Mouse (Mus musculus): ENCODE measurements around the gene S100a8. TPM values are rescaled to one million over a fixed set of nuclear protein-coding genes. Genes with fewer than 3 reads are reported as not detected.

The S100a8 gene
- not detected for polyA plus RNA-seq (2014; fragmentation: Illumina TruSeq; extraction: RNeasy Lipid Tissue Mini Kit (QIAGEN cat#74804); ENCODE audit: low replicate concordance)

DNA sequence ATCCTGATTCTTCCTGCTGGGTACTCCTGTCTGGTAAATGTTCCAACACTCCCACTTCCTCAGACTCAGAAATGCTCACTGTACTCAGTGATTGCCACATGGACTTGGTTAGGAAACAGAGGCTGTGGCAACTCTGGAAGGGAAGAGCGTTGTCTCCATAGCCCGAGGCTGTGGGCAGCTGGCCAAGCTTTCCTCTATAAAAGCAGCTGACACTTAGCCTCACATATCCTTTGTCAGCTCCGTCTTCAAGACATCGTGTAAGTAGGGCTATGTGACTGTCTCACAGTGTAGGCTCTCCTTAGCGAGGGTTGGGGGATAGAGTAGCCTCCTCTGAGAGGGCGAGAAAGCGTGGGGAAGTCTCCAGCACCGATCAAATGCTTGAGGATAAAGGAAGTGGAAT, at the start of gene S100a8:
S100a8 (plus strand) TSS at position 133 of the 400 bp plus-strand sequence.

DNA sequence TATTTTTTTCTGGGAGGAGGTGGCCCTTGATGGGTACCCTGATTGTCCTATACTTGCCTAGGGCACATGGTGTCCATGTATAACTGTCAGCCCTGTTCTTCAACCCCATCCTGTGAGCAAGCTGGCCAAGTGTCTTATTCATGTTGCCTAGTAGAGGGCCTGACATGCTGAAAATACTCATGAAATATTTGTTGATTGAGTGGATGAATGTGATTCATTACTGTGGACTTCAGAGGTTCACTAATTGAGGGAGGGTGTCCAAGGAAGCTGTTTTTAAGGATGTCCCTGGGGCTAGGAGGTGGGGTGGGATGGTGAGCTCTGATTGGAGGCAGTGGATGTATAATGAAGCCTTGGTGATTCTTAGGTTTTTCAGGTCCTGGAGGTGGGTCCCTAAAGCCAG, 15.1 kb upstream of the S100a8 start, which contains the start of gene S100a7a:
S100a7a (plus strand) TSS at position 301 of the 400 bp plus-strand sequence.

DNA sequence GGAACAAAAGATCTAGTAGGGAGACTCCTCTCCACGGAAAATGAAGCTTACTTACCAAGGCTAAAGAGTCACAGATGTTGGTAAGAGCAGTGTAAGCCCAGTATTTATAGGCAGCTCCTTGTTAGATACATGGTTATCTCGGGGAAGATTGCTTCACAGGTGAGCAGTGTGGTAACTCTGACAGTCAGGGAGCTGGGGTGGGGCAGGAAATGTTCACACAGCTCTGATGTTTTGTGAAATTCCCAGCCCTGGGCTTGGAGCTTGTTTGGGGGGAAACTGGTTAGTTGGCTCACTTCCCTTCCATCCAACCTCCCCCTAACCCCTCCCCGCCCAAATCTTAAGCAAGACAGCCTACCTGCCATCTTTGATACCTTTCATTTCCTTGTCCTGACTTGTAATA, 26.8 kb downstream of the S100a8 start, which contains the start of gene S100a9:
S100a9 (minus strand) TSS at position 109 of the 400 bp plus-strand sequence.

Other genes starting within 250 kb of the S100a8 start
- gene Ints3, start 235.4 kb upstream of the S100a8 start, polyA plus RNA-seq (2014; fragmentation: Illumina TruSeq; extraction: RNeasy Lipid Tissue Mini Kit (QIAGEN cat#74804); ENCODE audit: low replicate concordance), result 8.9 TPM
- 1.4 TPM for gene Npr1, start 203.1 kb upstream of the S100a8 start, polyA plus RNA-seq (2014; fragmentation: Illumina TruSeq; extraction: RNeasy Lipid Tissue Mini Kit (QIAGEN cat#74804); ENCODE audit: low replicate concordance)
- gene Ilf2, start 192.9 kb upstream of the S100a8 start, polyA plus RNA-seq (2014; fragmentation: Illumina TruSeq; extraction: RNeasy Lipid Tissue Mini Kit (QIAGEN cat#74804); ENCODE audit: low replicate concordance), result 30.4 TPM
- 32.7 TPM for gene Snapin, start 177.9 kb upstream of the S100a8 start, polyA plus RNA-seq (2014; fragmentation: Illumina TruSeq; extraction: RNeasy Lipid Tissue Mini Kit (QIAGEN cat#74804); ENCODE audit: low replicate concordance)
- 112 TPM for gene Chtop, start 159.5 kb upstream of the S100a8 start, polyA plus RNA-seq (2014; fragmentation: Illumina TruSeq; extraction: RNeasy Lipid Tissue Mini Kit (QIAGEN cat#74804); ENCODE audit: low replicate concordance)
- gene S100a1, start 154.6 kb upstream of the S100a8 start, polyA plus RNA-seq (2014; fragmentation: Illumina TruSeq; extraction: RNeasy Lipid Tissue Mini Kit (QIAGEN cat#74804); ENCODE audit: low replicate concordance), result 27.6 TPM
- 2.8 TPM for gene S100a13, start 154.5 kb upstream of the S100a8 start, polyA plus RNA-seq (2014; fragmentation: Illumina TruSeq; extraction: RNeasy Lipid Tissue Mini Kit (QIAGEN cat#74804); ENCODE audit: low replicate concordance)
- not detected for gene S100a14, start 142.1 kb upstream of the S100a8 start, polyA plus RNA-seq (2014; fragmentation: Illumina TruSeq; extraction: RNeasy Lipid Tissue Mini Kit (QIAGEN cat#74804); ENCODE audit: low replicate concordance)
- 9.7 TPM for gene S100a16, start 131.7 kb upstream of the S100a8 start, polyA plus RNA-seq (2014; fragmentation: Illumina TruSeq; extraction: RNeasy Lipid Tissue Mini Kit (QIAGEN cat#74804); ENCODE audit: low replicate concordance)
- gene S100a3, start 108.4 kb upstream of the S100a8 start, polyA plus RNA-seq (2014; fragmentation: Illumina TruSeq; extraction: RNeasy Lipid Tissue Mini Kit (QIAGEN cat#74804); ENCODE audit: low replicate concordance), result not detected
- not detected for gene S100a2, start 78.7 kb upstream of the S100a8 start, polyA plus RNA-seq (2014; fragmentation: Illumina TruSeq; extraction: RNeasy Lipid Tissue Mini Kit (QIAGEN cat#74804); ENCODE audit: low replicate concordance)
- gene Gm42674, start 67.1 kb upstream of the S100a8 start, polyA plus RNA-seq (2014; fragmentation: Illumina TruSeq; extraction: RNeasy Lipid Tissue Mini Kit (QIAGEN cat#74804); ENCODE audit: low replicate concordance), result not detected
- gene S100a4, start 65.2 kb upstream of the S100a8 start, polyA plus RNA-seq (2014; fragmentation: Illumina TruSeq; extraction: RNeasy Lipid Tissue Mini Kit (QIAGEN cat#74804); ENCODE audit: low replicate concordance), result not detected
- gene S100a5, start 60.5 kb upstream of the S100a8 start, polyA plus RNA-seq (2014; fragmentation: Illumina TruSeq; extraction: RNeasy Lipid Tissue Mini Kit (QIAGEN cat#74804); ENCODE audit: low replicate concordance), result not detected
- 8.6 TPM for gene S100a6, start 56.1 kb upstream of the S100a8 start, polyA plus RNA-seq (2014; fragmentation: Illumina TruSeq; extraction: RNeasy Lipid Tissue Mini Kit (QIAGEN cat#74804); ENCODE audit: low replicate concordance)
- not detected for gene S100a7a, start 15.0 kb upstream of the S100a8 start, polyA plus RNA-seq (2014; fragmentation: Illumina TruSeq; extraction: RNeasy Lipid Tissue Mini Kit (QIAGEN cat#74804); ENCODE audit: low replicate concordance)
- gene S100a9, start 26.7 kb downstream of the S100a8 start, polyA plus RNA-seq (2014; fragmentation: Illumina TruSeq; extraction: RNeasy Lipid Tissue Mini Kit (QIAGEN cat#74804); ENCODE audit: low replicate concordance), result not detected
- gene Pglyrp4, start 57.9 kb downstream of the S100a8 start, polyA plus RNA-seq (2014; fragmentation: Illumina TruSeq; extraction: RNeasy Lipid Tissue Mini Kit (QIAGEN cat#74804); ENCODE audit: low replicate concordance), result not detected
- not detected for gene Gm5849, start 108.9 kb downstream of the S100a8 start, polyA plus RNA-seq (2014; fragmentation: Illumina TruSeq; extraction: RNeasy Lipid Tissue Mini Kit (QIAGEN cat#74804); ENCODE audit: low replicate concordance)

All from small intestine, adult 10 weeks (tissue).